Mouse (Mus musculus) spleen, adult 18-20 months (tissue): ENCODE measurements around the gene Egln2.

Experiments
- DNase-seq, 2 experiments: peaks; one replicate each; pipeline ENCODE4 v3.0.0; 2022; ENCODE audit warnings: mixed read lengths in 2 of 2

Gene Egln2

GRCm38 (mm10) chr7:27174896-27175295, 8.3 kb upstream of the Egln2 start:
- no peak for DNase-seq

GRCm38 (mm10) chr7:27174496-27174895, 7.9 kb upstream of the Egln2 start:
- DNase-seq, result no peak

- DNase-seq, result no peak
Measured at GRCm38 (mm10) chr7:27170981-27171380, 4.4 kb upstream of the Egln2 start.

- no peak for DNase-seq
Measured at GRCm38 (mm10) chr7:27168371-27168770, 1.8 kb upstream of the Egln2 start.

GRCm38 (mm10) chr7:27167475-27168094, 983 bp upstream of the Egln2 start:
- no peak for DNase-seq

GRCm38 (mm10) chr7:27166229-27166613, 381 bp downstream of the Egln2 start:
- DNase-seq, result peak; percentile 84 to 87

- no peak for DNase-seq
Measured at GRCm38 (mm10) chr7:27165696-27166095, 906 bp downstream of the Egln2 start.

- DNase-seq, result peak in 1 of 2 experiments; percentile 33
Measured at GRCm38 (mm10) chr7:27165007-27165655, 1.5 kb downstream of the Egln2 start.

GRCm38 (mm10) chr7:27164112-27164947, 2.3 kb downstream of the Egln2 start:
- no peak for DNase-seq

- DNase-seq, result no peak
Measured at GRCm38 (mm10) chr7:27163450-27163805, 3.2 kb downstream of the Egln2 start.

- DNase-seq, result no peak
Measured at GRCm38 (mm10) chr7:27162780-27163449, 3.7 kb downstream of the Egln2 start.

GRCm38 (mm10) chr7:27161744-27162143, 4.9 kb downstream of the Egln2 start:
- no peak for DNase-seq

GRCm38 (mm10) chr7:27160921-27161320, 5.7 kb downstream of the Egln2 start:
- no peak for DNase-seq

- peak; percentile 79 to 88 for DNase-seq
Measured at GRCm38 (mm10) chr7:27159882-27160281, 6.7 kb downstream of the Egln2 start.

GRCm38 (mm10) chr7:27159256-27159655, 7.3 kb downstream of the Egln2 start:
- DNase-seq, result no peak

- no peak for DNase-seq
Measured at GRCm38 (mm10) chr7:27158171-27158570, 8.4 kb downstream of the Egln2 start.

- no peak for DNase-seq
Measured at GRCm38 (mm10) chr7:27156005-27156404, 10.6 kb downstream of the Egln2 start.

- no peak for DNase-seq
Measured at GRCm38 (mm10) chr7:27153205-27153764, 13.3 kb downstream of the Egln2 start, which contains the start of gene Cyp2t4. Gene Cyp2t4 (plus strand): TSS chr7:27153714.

- no peak for DNase-seq
Measured at GRCm38 (mm10) chr7:27136410-27136996, 30.1 kb downstream of the Egln2 start.

GRCm38 (mm10) chr7:27133757-27134156, 32.8 kb downstream of the Egln2 start:
- no peak for DNase-seq

GRCm38 (mm10) chr7:27133156-27133555, 33.4 kb downstream of the Egln2 start:
- no peak for DNase-seq

GRCm38 (mm10) chr7:27132588-27132987, 34.0 kb downstream of the Egln2 start:
- DNase-seq, result peak in 1 of 2 experiments; percentile 39
